In the genomic region with DNA sequence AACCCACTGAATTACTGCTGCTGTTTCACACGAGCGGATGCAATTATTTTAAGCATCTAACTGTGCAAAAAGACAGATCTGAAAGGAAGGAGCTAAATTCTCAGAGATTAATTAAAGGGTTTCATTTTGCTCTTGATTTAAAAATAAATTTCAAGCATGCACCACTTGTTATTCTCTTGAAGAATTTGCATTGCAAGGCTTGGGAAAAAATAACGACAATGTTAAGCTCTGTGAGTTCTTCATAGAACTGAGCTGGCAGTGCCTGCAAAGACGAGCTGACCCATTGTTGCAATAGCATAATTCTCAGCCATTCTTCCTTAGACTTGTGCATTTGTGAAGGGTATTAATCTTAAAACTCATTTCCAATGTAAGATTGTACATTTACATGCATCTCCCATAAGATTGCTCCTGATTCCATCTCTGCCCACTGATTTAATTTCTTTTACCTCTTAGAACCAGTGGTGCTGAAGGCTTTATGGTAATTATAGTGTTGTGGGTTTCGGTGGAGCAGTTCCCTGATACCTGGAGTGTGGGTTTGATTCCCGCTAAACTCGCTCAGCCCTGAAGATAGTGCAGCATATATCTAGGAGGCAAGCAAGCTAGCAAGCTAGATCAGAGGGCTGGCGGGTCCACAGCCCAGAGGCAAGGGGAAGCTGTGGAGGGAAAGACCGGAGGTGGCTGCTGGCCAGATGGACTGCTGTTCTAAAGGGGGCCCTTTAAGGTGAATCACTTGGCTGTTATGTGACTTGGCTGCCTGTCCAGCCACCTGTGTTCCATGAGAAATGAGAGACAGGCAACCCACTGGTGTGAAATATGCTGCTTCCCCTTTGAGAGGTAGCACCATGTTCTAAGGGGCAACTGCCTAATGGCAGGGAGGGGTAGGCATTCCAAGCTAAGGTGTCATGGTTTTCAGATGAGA, we compare ENCODE assay signal across 12 mouse cellular contexts.
DNase-seq lines count a peak whose midpoint lies in the region; ATAC-seq and TF ChIP-seq lines count a peak whose summit lies in the region.
"Had no signal": no experiment of that assay in that cellular context is flagged by ENCODE, and none has a peak within 500 bp of the region (broad histone marks: within the 10 kb centered on the region; RNA-seq: fewer than 3 reads in every experiment).

No protein-coding gene starts in this region.

- peak; percentile 46 for DNase-seq in cerebellum, adult 11 months
- no peak for DNase-seq in left cerebral cortex, adult 2 months (ENCODE audit: extremely low spot score in 1 of 2, low spot score in 2 of 2)
- no peak for DNase-seq in left cerebral cortex, postnatal 14 days (ENCODE audit: low spot score in 2 of 2)
- DNase-seq in cerebellum, postnatal 10 days, result peak; percentile 63 to 74
- no peak for DNase-seq in thymus, postnatal 4 days
- DNase-seq in heart, adult 2 months, result no peak
- DNase-seq: kidney, adult 18-20 months; right cerebral cortex, postnatal 4 days had no signal

- H3K9me3 ChIP-seq in neural tube, embryonic 14.5 days (ENCODE audit: control insufficient read depth, low read length), result no peaks in the 10 kb centered on the region
- H3K9me3 ChIP-seq: stomach, embryonic 15.5 days had no signal

- 45% methylated on average over 9 of the region's 9 CpGs for WGBS in neural tube, embryonic 14.5 days
- 70% methylated on average over 9 of the region's 9 CpGs for WGBS in heart, adult 2 months

- ATAC-seq in cerebellum, adult (ENCODE audit: insufficient number of reproducible peaks, low FRiP score, low TSS enrichment), result no peak; the same call in 1 of the 2 replicates
- peak; percentile 49 for ATAC-seq in neural tube, embryonic 14.5 days (ENCODE audit: low read depth)
- ATAC-seq: Patski had no signal

- no peak overlapping the region for H3K9ac ChIP-seq in neural tube, embryonic 14.5 days (replicated peaks; ENCODE audit: low read depth, low read length)
- H3K9ac ChIP-seq in heart, adult 2 months (ENCODE audit: low read depth, low read length), result no peak overlapping the region
- H3K9ac ChIP-seq: stomach, embryonic 15.5 days had no signal

- H3K36me3 ChIP-seq in neural tube, embryonic 14.5 days (ENCODE audit: control insufficient read depth, insufficient read depth, low read length), result no peaks in the 10 kb centered on the region
- no peaks in the 10 kb centered on the region for H3K36me3 ChIP-seq in heart, adult 2 months (ENCODE audit: control insufficient read depth, insufficient read depth, low read length)
- H3K36me3 ChIP-seq: stomach, embryonic 15.5 days had no signal

- intact Hi-C loops in left cerebral cortex, adult 2 months (cut with DNase I), result no loop called here
- intact Hi-C loops in left cerebral cortex, postnatal 14 days (cut with DNase I), result no loop called here
- intact Hi-C loops in heart, adult 2 months (cut with DNase I), result no loop called here

- H3K27me3 ChIP-seq in neural tube, embryonic 14.5 days (ENCODE audit: control insufficient read depth, insufficient read depth, low read length), result no peaks in the 10 kb centered on the region
- H3K27me3 ChIP-seq in heart, adult 2 months (ENCODE audit: control insufficient read depth, insufficient read depth, low read length), result no peaks in the 10 kb centered on the region
- H3K27me3 ChIP-seq: stomach, embryonic 15.5 days had no signal

- TF ChIP-seq CTCF in left cerebral cortex, adult 2 months (IDR thresholded peaks at IDR 0.05), result no peak
- no peak for TF ChIP-seq CTCF in heart, adult 2 months (IDR thresholded peaks at IDR 0.05)

- TF ChIP-seq EP300 in heart, adult 2 months (IDR thresholded peaks at IDR 0.05; ENCODE audit: insufficient read depth, low read depth, low read length), result no peak

- no peak overlapping the region for H3K4me2 ChIP-seq in neural tube, embryonic 14.5 days (ENCODE audit: low read depth, low read length)
- H3K4me2 ChIP-seq: stomach, embryonic 15.5 days had no signal

- H3K4me1 ChIP-seq in neural tube, embryonic 14.5 days (ENCODE audit: control insufficient read depth, insufficient read depth, low read length), result peaks cover 18% of the 10 kb centered on the region; the same call in 1 of the 2 replicates
- H3K4me1 ChIP-seq in heart, adult 2 months (ENCODE audit: control insufficient read depth, insufficient read depth, low read length), result no peaks in the 10 kb centered on the region
- H3K4me1 ChIP-seq: stomach, embryonic 15.5 days had no signal

- no peak overlapping the region for H3K4me3 ChIP-seq in left cerebral cortex, adult 2 months
- H3K4me3 ChIP-seq in neural tube, embryonic 14.5 days (ENCODE audit: low read depth, low read length), result no peak overlapping the region
- H3K4me3 ChIP-seq in heart, adult 2 months, result no peak overlapping the region
- H3K4me3 ChIP-seq: stomach, embryonic 15.5 days had no signal

- peak overlapping the region; percentile 63 for H3K27ac ChIP-seq in left cerebral cortex, adult 2 months
- H3K27ac ChIP-seq in neural tube, embryonic 14.5 days (ENCODE audit: low read depth, low read length), result peak overlapping the region; percentile 76
- H3K27ac ChIP-seq in heart, adult 2 months, result no peak overlapping the region
- H3K27ac ChIP-seq: stomach, embryonic 15.5 days had no signal

- TF ChIP-seq POLR2A in heart, adult 2 months (IDR thresholded peaks at IDR 0.05; ENCODE audit: insufficient read depth, low read depth, low read length), result no peak

- H3K79me2 ChIP-seq in heart, adult 2 months (replicated peaks; ENCODE audit: control insufficient read depth, insufficient read depth, low read length), result no peaks in the 10 kb centered on the region

Comparison
In these comparisons a context has a peak if more than half of its experiments do, and no peak if none do; other contexts are left out.
1. DNase-seq: peak in cerebellum, adult 11 months (single experiment) and cerebellum, postnatal 10 days (2 of 2); none in left cerebral cortex, adult 2 months (0 of 2), left cerebral cortex, postnatal 14 days (0 of 2), thymus, postnatal 4 days (single experiment) and heart, adult 2 months (0 of 2).